Mouse (Mus musculus) CH12.LX (cell line): ENCODE measurements around the gene Ddi2. TPM values are rescaled to one million over a fixed set of nuclear protein-coding genes. Genes with fewer than 3 reads are reported as not detected.

Experiments used
- DNase-seq: peaks from one replicate; pipeline ENCODE4 v3.0.0-alpha.2; 2013; ENCODE audit errors: extremely low read depth
- H3K27ac ChIP-seq: 2 replicates; pipeline ENCODE4 v1.5.1; 2012; ENCODE audit warnings: low read depth, mild to moderate bottlenecking, control low read depth, moderate library complexity; ENCODE audit not compliant: insufficient read depth
- H3K27me3 ChIP-seq: replicated peaks from 2 replicates; pipeline ENCODE3; 2012; ENCODE audit warnings: inconsistent platforms
- H3K36me3 ChIP-seq, 2 experiments: replicated peaks in 1 of 2; 2 replicates each; pipeline versions ENCODE3 to v1.6.1; 2012; ENCODE audit warnings: inconsistent platforms in 1 of 2, low read length in 1 of 2, mild to moderate bottlenecking in 1 of 2, mixed read lengths in 1 of 2, moderate library complexity in 1 of 2; ENCODE audit not compliant: control insufficient read depth in 1 of 2, insufficient read depth in 1 of 2
- H3K4me1 ChIP-seq, 2 experiments: 2 replicates each; pipeline ENCODE4 v1.6.1; 2012; ENCODE audit warnings: inconsistent platforms in 1 of 2, moderate library complexity in 1 of 2; ENCODE audit not compliant: insufficient read depth in 2 of 2, control insufficient read depth in 1 of 2
- H3K4me2 ChIP-seq: 2 replicates; pipeline ENCODE4 v1.6.1; 2012; ENCODE audit warnings: low read depth, mild to moderate bottlenecking, control low read depth; ENCODE audit not compliant: poor library complexity, insufficient read depth, severe bottlenecking
- H3K4me3 ChIP-seq, 3 experiments: fragments of 150-350 bp in 1 of 3; sonication (generic) in 1 of 3; replicated peaks in 1 of 3; 2 replicates each; pipeline versions ENCODE3 to v1.5.1; 2011 to 2012; ENCODE audit warnings: low read depth in 2 of 3, low read length in 2 of 3, mild to moderate bottlenecking in 2 of 3, moderate library complexity in 2 of 3, control low read depth in 1 of 3, improper control_type of control experiment in 1 of 3, inconsistent platforms in 1 of 3, mixed read lengths in 1 of 3; ENCODE audit not compliant: poor library complexity in 1 of 3
- H3K79me2 ChIP-seq: replicated peaks from 2 replicates; pipeline ENCODE4 v1.6.1; 2012; ENCODE audit warnings: mild to moderate bottlenecking, moderate library complexity; ENCODE audit not compliant: control insufficient read depth, poor library complexity, insufficient read depth, severe bottlenecking; ENCODE audit errors: extremely low read depth
- H3K9ac ChIP-seq: 2 replicates; pipeline ENCODE4 v1.6.1; 2012; ENCODE audit warnings: low read depth, mild to moderate bottlenecking, control low read depth, moderate library complexity; ENCODE audit not compliant: insufficient read depth
- H3K9me3 ChIP-seq: replicated peaks from 2 replicates; pipeline ENCODE3; 2012; ENCODE audit warnings: low read length, inconsistent platforms, mixed read lengths
- BHLHE40 ChIP-seq: IDR thresholded peaks from 2 replicates; pipeline ENCODE4 v1.6.1; 2011; ENCODE audit warnings: mild to moderate bottlenecking, low read depth, low read length, improper control_type of control experiment
- CHD1 ChIP-seq: IDR thresholded peaks from 2 replicates; pipeline ENCODE4 v1.6.1; 2012; ENCODE audit warnings: low read depth, low read length, improper control_type of control experiment, inconsistent platforms
- E2F4 ChIP-seq: IDR thresholded peaks from 2 replicates; pipeline ENCODE4 v1.6.1; 2011; ENCODE audit warnings: low read depth, low read length, improper control_type of control experiment; ENCODE audit not compliant: insufficient replicate concordance
- EP300 ChIP-seq: IDR thresholded peaks from 2 replicates; pipeline ENCODE4 v1.6.1; 2011; ENCODE audit warnings: low read length, improper control_type of control experiment
- JUND ChIP-seq: conservative IDR thresholded peaks from 2 replicates; pipeline ENCODE4 v1.6.1; 2011; ENCODE audit warnings: low read depth, low read length, improper control_type of control experiment
- KAT2A ChIP-seq: IDR thresholded peaks from 2 replicates; pipeline ENCODE4 v1.6.1; 2012; ENCODE audit warnings: low read length, improper control_type of control experiment, inconsistent platforms; ENCODE audit not compliant: insufficient replicate concordance
- MAFK ChIP-seq: IDR thresholded peaks from 2 replicates; pipeline ENCODE4 v1.6.1; 2011; ENCODE audit warnings: low read length, improper control_type of control experiment; ENCODE audit not compliant: insufficient replicate concordance
- MAX ChIP-seq: IDR thresholded peaks from 2 replicates; pipeline ENCODE4 v1.6.1; 2011; ENCODE audit warnings: low read length, improper control_type of control experiment
- MEF2A ChIP-seq: IDR thresholded peaks from 2 replicates; pipeline ENCODE4 v1.6.1; 2014; ENCODE audit warnings: low read depth, mild to moderate bottlenecking, inconsistent platforms, low read length, improper control_type of control experiment, borderline replicate concordance
- MXI1 ChIP-seq: IDR thresholded peaks from 2 replicates; pipeline ENCODE4 v1.6.1; 2011; ENCODE audit warnings: mild to moderate bottlenecking, low read depth, low read length, improper control_type of control experiment
- POLR2A ChIP-seq: IDR thresholded peaks from 2 replicates; pipeline ENCODE4 v1.6.1; 2011; ENCODE audit warnings: low read depth, mild to moderate bottlenecking, improper control_type of control experiment, low read length
- POLR2AphosphoS2 ChIP-seq: IDR thresholded peaks from 2 replicates; pipeline ENCODE4 v1.6.1; 2011; ENCODE audit warnings: low read depth, low read length, improper control_type of control experiment
- RCOR1 ChIP-seq: conservative IDR thresholded peaks from 2 replicates; pipeline ENCODE4 v1.6.1; 2012; ENCODE audit warnings: low read depth, mild to moderate bottlenecking, inconsistent platforms, low read length, improper control_type of control experiment
- SMC3 ChIP-seq: IDR thresholded peaks from 2 replicates; pipeline ENCODE4 v1.6.1; 2011; ENCODE audit warnings: low read depth, low read length, improper control_type of control experiment
- TBP ChIP-seq: conservative IDR thresholded peaks from 2 replicates; pipeline ENCODE4 v1.6.1; 2011; ENCODE audit warnings: low read depth, low read length, improper control_type of control experiment
- USF2 ChIP-seq: conservative IDR thresholded peaks from 2 replicates; pipeline ENCODE4 v1.6.1; 2011; ENCODE audit warnings: low read depth, low read length, improper control_type of control experiment
- ZKSCAN1 ChIP-seq: IDR thresholded peaks from 2 replicates; pipeline ENCODE4 v1.6.1; 2012; ENCODE audit warnings: low read depth, inconsistent platforms, low read length, improper control_type of control experiment, borderline replicate concordance
- ZNF384 ChIP-seq: IDR thresholded peaks from 2 replicates; pipeline ENCODE4 v1.6.1; 2012; ENCODE audit warnings: low read depth, low read length, improper control_type of control experiment, inconsistent platforms
- dilution Hi-C: fragments of 300-500 bp; cut with MboI; formaldehyde crosslinking; loops from 2 replicates; pipeline ENCODE4 v1.14.3; 2020; ENCODE audit warnings: low sequenced_read_pairs; ENCODE audit not compliant: extremely low pct_unique_long_range_greater_than_20kb, extremely low pct_ligation_motif_present
- in situ Hi-C: fragments of 300-500 bp; cut with MboI; formaldehyde crosslinking; loops from 3 replicates; pipeline ENCODE4 v1.14.3; 2019; ENCODE audit warnings: low sequenced_read_pairs, low pct_ligation_motif_present, low pct_unique_long_range_greater_than_20kb, mixed read lengths
- polyA plus RNA-seq: library from polyadenylated mRNA; unstranded; fragments of >175 nt; gene quantifications from 2 replicates; pipeline ENCODE4 v1.2.1, GENCODE M21; 2012; ENCODE audit warnings: low read depth; ENCODE audit not compliant: insufficient read length
- total RNA-seq, 2 experiments: library from RNA; depleted of rRNA; stranded (reverse); fragments of 300-350 nt in 1 of 2; fragments of >200 nt in 1 of 2; gene quantifications; 2 replicates each; pipeline ENCODE4 v1.2.3; 2012 to 2014

The Ddi2 gene
- total and polyA plus RNA-seq, 3 experiments = 18.0 to 37.3 (median 19.9) TPM

GRCm38 (mm10) chr4:141704625-141705024, 18.6 kb downstream of the Ddi2 start:
- Histone ChIP-seq H3K79me2 (no peaks in the 10 kb centered on the region), H3K4me1 (peaks cover 5 to 17% of the 10 kb centered on the region in 2 experiments; a peak in 3 of 4 replicates), H3K27me3 (no peaks in the 10 kb centered on the region), H3K4me3 (no peak overlapping the region), H3K27ac (no peak overlapping the region), H3K9me3 (no peaks in the 10 kb centered on the region), H3K9ac (no peak overlapping the region), H3K36me3 (peaks cover 75 to 92% of the 10 kb centered on the region in 2 experiments), H3K4me2 (no peak overlapping the region)
- DNase-seq = no peak
- in situ Hi-C loops = no loop called here
- TF ChIP-seq ZNF384 (no peak), POLR2A (no peak), KAT2A (no peak), MAX (no peak)
- dilution Hi-C loops = no loop called here

GRCm38 (mm10) chr4:141694719-141695118, 28.5 kb downstream of the Ddi2 start:
- Histone ChIP-seq H3K9ac (no peak overlapping the region), H3K27ac (no peak overlapping the region), H3K79me2 (no peaks in the 10 kb centered on the region), H3K9me3 (no peaks in the 10 kb centered on the region), H3K36me3 (peaks cover 59 to 88% of the 10 kb centered on the region in 2 experiments), H3K4me1 (peaks cover 8 to 58% of the 10 kb centered on the region in 2 experiments; a peak in 2 of 4 replicates), H3K4me2 (no peak overlapping the region), H3K27me3 (no peaks in the 10 kb centered on the region), H3K4me3 (no peak overlapping the region)
- no peak for DNase-seq
- TF ChIP-seq POLR2A = no peak
- TF ChIP-seq BHLHE40 = peak; percentile 75
- dilution Hi-C loops = no loop called here
- in situ Hi-C loops = loop anchor here (5.0 kb wide), 1 partner anchor 37 kb away; no protein-coding TSS in a partner anchor

GRCm38 (mm10) chr4:141688505-141688904, 34.7 kb downstream of the Ddi2 start:
- Histone ChIP-seq H3K9me3 (no peaks in the 10 kb centered on the region), H3K27ac (no peak overlapping the region), H3K4me2 (no peak overlapping the region), H3K9ac (no peak overlapping the region), H3K4me3 (no peak overlapping the region), H3K36me3 (peaks cover 56 to 84% of the 10 kb centered on the region in 2 experiments), H3K27me3 (no peaks in the 10 kb centered on the region), H3K4me1 (peaks cover 0 to 45% of the 10 kb centered on the region in 2 experiments; a peak in 2 of 4 replicates), H3K79me2 (no peaks in the 10 kb centered on the region)
- in situ Hi-C loops (no loop called here), dilution Hi-C loops (no loop called here)
- no peak for TF ChIP-seq MEF2A
- no peak for DNase-seq

- H3K27ac ChIP-seq = no peak overlapping the region
- H3K9ac ChIP-seq = no peak overlapping the region
- no peaks in the 10 kb centered on the region for H3K9me3 ChIP-seq
- in situ Hi-C loops (no loop called here), dilution Hi-C loops (no loop called here)
- peaks cover 0 to 30% of the 10 kb centered on the region in 2 experiments; a peak in 2 of 4 replicates for H3K4me1 ChIP-seq
- TF ChIP-seq MAX = no peak
- no peak for TF ChIP-seq JUND
- TF ChIP-seq EP300 = no peak
- TF ChIP-seq MAFK = no peak
- TF ChIP-seq CHD1 = no peak
- TF ChIP-seq MXI1 = no peak
- TF ChIP-seq RCOR1 = no peak
- no peak for TF ChIP-seq MEF2A
- TF ChIP-seq SMC3 = no peak
- TF ChIP-seq BHLHE40 = no peak
- no peak for TF ChIP-seq POLR2AphosphoS2
- no peak for TF ChIP-seq E2F4
- no peak for TF ChIP-seq KAT2A
- TF ChIP-seq ZKSCAN1 = no peak
- TF ChIP-seq USF2 = no peak
- no peak for TF ChIP-seq TBP
- no peak for DNase-seq
- no peak overlapping the region for H3K4me3 ChIP-seq
- H3K36me3 ChIP-seq = peaks cover 51 to 83% of the 10 kb centered on the region in 2 experiments
- H3K4me2 ChIP-seq = no peak overlapping the region
- H3K79me2 ChIP-seq = no peaks in the 10 kb centered on the region
- no peaks in the 10 kb centered on the region for H3K27me3 ChIP-seq
Observed at GRCm38 (mm10) chr4:141686525-141686924, 36.7 kb downstream of the Ddi2 start.
